Mouse (Mus musculus) stomach, embryonic 14.5 days (tissue): ENCODE results near the gene Pidd1. TPM values are rescaled to one million over a fixed set of nuclear protein-coding genes. Genes with fewer than 3 reads are reported as not detected.

ENCODE experiments used
- ATAC-seq: fragments of 200-750 bp; cut with Nextera tagmentation; 2 replicates; pipeline ENCODE4 v1.8.0; 2017; ENCODE audit warnings: low read depth, moderate TSS enrichment; ENCODE audit not compliant: insufficient number of reproducible peaks, insufficient read depth, low FRiP score
- H3K27ac ChIP-seq: fragments of 300-500 bp; sonication (generic); 2 replicates; pipeline ENCODE4 v1.5.1; 2014; ENCODE audit warnings: mild to moderate bottlenecking, low read length, moderate library complexity, mixed read lengths
- H3K27me3 ChIP-seq: fragments of 300-500 bp; sonication (generic); 2 replicates; pipeline ENCODE4 v1.6.1; 2014; ENCODE audit warnings: low read length, control low read depth, mixed read lengths; ENCODE audit not compliant: control insufficient read depth, insufficient read depth
- H3K36me3 ChIP-seq: fragments of 300-500 bp; sonication (generic); 2 replicates; pipeline ENCODE4 v1.6.1; 2014; ENCODE audit warnings: mild to moderate bottlenecking, control low read depth, low read length, moderate library complexity, mixed read lengths; ENCODE audit not compliant: control insufficient read depth, insufficient read depth
- H3K4me1 ChIP-seq: fragments of 300-500 bp; sonication (generic); 2 replicates; pipeline ENCODE4 v1.6.1; 2014; ENCODE audit warnings: low read length, control low read depth, mixed read lengths; ENCODE audit not compliant: control insufficient read depth, insufficient read depth
- H3K4me2 ChIP-seq: fragments of 300-500 bp; sonication (generic); replicated peaks from 2 replicates; pipeline ENCODE4 v1.6.1; 2014; ENCODE audit warnings: low read depth, low read length, control low read depth
- H3K4me3 ChIP-seq: fragments of 300-500 bp; sonication (generic); 2 replicates; pipeline ENCODE4 v1.5.1; 2014; ENCODE audit warnings: low read depth, low read length, control low read depth
- H3K9ac ChIP-seq: fragments of 300-500 bp; sonication (generic); replicated peaks from 2 replicates; pipeline ENCODE4 v1.6.1; 2014; ENCODE audit warnings: low read depth, mild to moderate bottlenecking, control low read depth, low read length, moderate library complexity, mixed read lengths
- H3K9me3 ChIP-seq: fragments of 300-500 bp; sonication (generic); 2 replicates; pipeline ENCODE4 v1.6.1; 2016; ENCODE audit warnings: low read depth, low read length, control low read depth; ENCODE audit not compliant: control insufficient read depth
- WGBS: fragments of 180-500 bp; shearing (Covaris S2); extraction: QIAGEN DNeasy Blood & Tissue Kit; methylation state at CpG from one replicate; pipeline ENCODE4 v1.1.7; 2014; 5-methylcytosine and 5-hydroxymethylcytosine counted together
- polyA plus RNA-seq: library from polyadenylated mRNA; unstranded; fragments of >200 nt; fragmentation: Nextera tagmentation; extraction: Ambion mirVana; gene quantifications from 2 replicates; pipeline ENCODE4 v1.2.1, GENCODE M21; 2014

The Pidd1 gene
- polyA plus RNA-seq, 1 experiment from 2014 or later: 8.5 TPM

DNA sequence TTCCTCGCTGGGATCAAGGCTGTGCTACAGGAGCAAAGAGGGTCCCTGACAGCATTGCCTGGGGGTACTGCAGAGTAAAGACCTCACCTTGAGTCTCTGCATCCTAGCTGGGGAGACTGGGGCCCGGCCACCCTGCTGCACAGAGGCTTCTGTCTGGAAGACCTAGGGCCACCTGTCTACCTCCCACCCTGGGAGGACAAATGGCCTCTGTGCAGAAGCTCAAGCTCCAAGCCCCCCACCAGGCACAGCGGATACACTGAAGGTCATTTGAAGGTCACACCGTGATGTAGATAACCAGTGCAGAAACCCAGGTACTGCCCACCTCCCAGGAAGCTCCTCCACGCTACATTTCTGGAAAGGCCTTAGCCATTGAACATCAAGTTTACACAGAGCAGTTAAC lies 15.1 kb downstream of the Pidd1 start:
- WGBS: 52% methylated on average over 5 of the region's 5 CpGs
- ATAC-seq: no peak
- Histone ChIP-seq H3K27ac (no peak overlapping the region), H3K27me3 (no peaks in the 10 kb centered on the region), H3K9me3 (no peaks in the 10 kb centered on the region), H3K9ac (no peak overlapping the region), H3K36me3 (peaks cover 26% of the 10 kb centered on the region), H3K4me1 (peaks cover 10% of the 10 kb centered on the region), H3K4me2 (peak overlapping the region; percentile 26; the same call in 1 of the 2 replicates), H3K4me3 (no peak overlapping the region)

GRCm38 (mm10) chr7:141426948-141427730 lies 16.7 kb downstream of the Pidd1 start:
- Histone ChIP-seq H3K36me3 (peaks cover 16% of the 10 kb centered on the region), H3K4me3 (no peak overlapping the region), H3K4me1 (peaks cover 10% of the 10 kb centered on the region), H3K27me3 (no peaks in the 10 kb centered on the region), H3K9ac (no peak overlapping the region), H3K27ac (no peak overlapping the region), H3K4me2 (no peak overlapping the region), H3K9me3 (no peaks in the 10 kb centered on the region)
- ATAC-seq: no peak
- WGBS: 78% methylated on average over 12 of the region's 12 CpGs

GRCm38 (mm10) chr7:141423811-141424210 lies 20.0 kb downstream of the Pidd1 start:
- no peak overlapping the region for H3K9ac ChIP-seq

GRCm38 (mm10) chr7:141420030-141420702 lies 23.7 kb downstream of the Pidd1 start:
- ATAC-seq: no peak
- Histone ChIP-seq H3K36me3 (no peaks in the 10 kb centered on the region), H3K27me3 (no peaks in the 10 kb centered on the region), H3K4me1 (no peaks in the 10 kb centered on the region), H3K4me3 (no peak overlapping the region), H3K4me2 (no peak overlapping the region), H3K9me3 (no peaks in the 10 kb centered on the region), H3K9ac (no peak overlapping the region), H3K27ac (no peak overlapping the region)
- 73% methylated on average over 9 of the region's 9 CpGs for WGBS

More at GRCm38 (mm10) chr7:141423811-141424210, 20.0 kb downstream of the Pidd1 start:
- WGBS: 69% methylated on average over 4 of the region's 4 CpGs
- Histone ChIP-seq H3K27me3 (no peaks in the 10 kb centered on the region), H3K4me3 (no peak overlapping the region), H3K4me2 (no peak overlapping the region), H3K27ac (no peak overlapping the region), H3K36me3 (no peaks in the 10 kb centered on the region), H3K4me1 (no peaks in the 10 kb centered on the region), H3K9me3 (no peaks in the 10 kb centered on the region)
- no peak for ATAC-seq

DNA sequence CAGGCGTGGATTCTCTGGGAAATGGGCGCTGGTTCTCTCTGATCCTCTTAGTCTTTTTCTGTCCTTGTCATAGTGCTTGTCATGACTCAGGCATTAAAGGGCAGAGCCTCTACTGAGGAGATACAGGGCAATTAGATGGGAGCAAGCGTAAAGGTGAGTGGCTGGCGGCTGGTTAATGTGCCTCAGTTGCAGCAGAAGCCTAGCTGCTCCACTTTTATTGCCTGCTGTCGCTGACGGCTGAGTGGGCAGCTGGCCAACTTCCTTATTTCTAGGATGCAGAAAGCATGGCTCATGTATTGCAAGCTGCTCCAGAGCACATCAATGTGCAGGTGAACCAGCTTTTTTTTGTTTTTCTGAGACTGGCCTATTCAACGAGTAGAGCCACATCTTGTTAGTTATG lies 24.9 kb downstream of the Pidd1 start:
- no peak for ATAC-seq
- Histone ChIP-seq H3K4me3 (no peak overlapping the region), H3K9me3 (no peaks in the 10 kb centered on the region), H3K36me3 (no peaks in the 10 kb centered on the region), H3K9ac (no peak overlapping the region), H3K4me1 (peaks cover 3% of the 10 kb centered on the region; the same call in 1 of the 2 replicates), H3K27me3 (no peaks in the 10 kb centered on the region), H3K4me2 (no peak overlapping the region), H3K27ac (no peak overlapping the region)
- WGBS: 64% methylated on average over 7 of the region's 7 CpGs

DNA sequence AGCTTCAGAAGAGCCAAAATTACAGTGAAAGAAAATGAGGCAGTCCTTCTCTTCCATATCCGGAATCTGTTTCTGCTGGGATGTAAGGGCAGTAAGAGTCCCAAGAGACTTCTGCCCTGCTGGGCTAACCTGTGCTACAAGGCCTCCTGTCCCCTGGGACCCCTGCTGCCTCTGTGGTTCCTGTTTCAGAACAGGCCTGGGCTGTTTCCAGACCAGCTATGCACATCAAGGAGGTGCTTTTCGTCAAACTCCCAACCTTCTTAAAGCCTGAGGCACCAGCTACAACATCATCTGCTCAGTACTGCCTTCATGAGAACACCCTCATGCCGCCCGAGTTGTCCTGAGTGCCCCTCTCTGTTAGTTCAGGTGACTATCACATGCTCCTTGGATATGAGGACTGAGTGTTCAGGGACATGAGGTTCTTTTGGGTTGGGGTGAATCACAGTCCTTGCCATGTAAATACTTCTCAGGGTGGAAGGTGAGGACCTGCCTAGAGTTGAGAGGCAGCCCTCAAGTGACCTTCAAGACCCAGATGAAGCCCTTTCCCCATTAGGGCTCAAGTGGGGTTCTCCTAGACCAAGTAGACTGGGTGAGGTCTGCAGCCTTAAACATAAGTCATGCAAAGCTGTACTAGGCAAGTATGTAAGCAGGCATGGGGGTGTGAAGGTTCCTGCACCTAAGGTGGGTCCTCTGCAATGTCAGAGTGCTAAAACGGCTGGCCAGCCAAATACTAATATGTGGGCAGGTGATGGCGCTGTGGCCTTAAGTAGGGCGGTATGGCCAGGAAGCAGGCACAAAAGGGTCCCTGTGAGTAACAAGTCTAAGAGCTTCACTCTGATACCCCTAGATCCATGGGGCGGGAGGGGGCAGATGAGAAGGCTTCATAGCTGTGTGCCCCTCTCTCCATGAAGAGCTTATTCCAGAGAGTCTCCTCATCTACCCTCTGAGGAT lies 25.8 kb downstream of the Pidd1 start:
- ATAC-seq: no peak
- Histone ChIP-seq H3K27ac (no peak overlapping the region), H3K4me2 (no peak overlapping the region), H3K9me3 (no peaks in the 10 kb centered on the region), H3K4me3 (no peak overlapping the region), H3K4me1 (peaks cover 5% of the 10 kb centered on the region; the same call in 1 of the 2 replicates), H3K27me3 (no peaks in the 10 kb centered on the region), H3K36me3 (no peaks in the 10 kb centered on the region), H3K9ac (no peak overlapping the region)
- 75% methylated on average over 8 of the region's 8 CpGs for WGBS

- H3K36me3 ChIP-seq: no peaks in the 10 kb centered on the region
- H3K4me1 ChIP-seq: peaks cover 8% of the 10 kb centered on the region; the same call in 1 of the 2 replicates
- WGBS: 86% methylated on average over 6 of the region's 6 CpGs
- no peak overlapping the region for H3K4me3 ChIP-seq
- ATAC-seq: no peak
- no peak overlapping the region for H3K27ac ChIP-seq
- H3K9me3 ChIP-seq: no peaks in the 10 kb centered on the region
- H3K27me3 ChIP-seq: no peaks in the 10 kb centered on the region
- no peak overlapping the region for H3K9ac ChIP-seq
- no peak overlapping the region for H3K4me2 ChIP-seq
Measured at GRCm38 (mm10) chr7:141416144-141416841, 27.5 kb downstream of the Pidd1 start.
